Mouse (Mus musculus): ENCODE measurements around the gene Prx.
"Not testable (repeated sequence)": the region's sequence is repeated elsewhere in the genome, so short reads cannot be mapped to it uniquely, and the experiment has no call there.

The Prx gene

GRCm38 (mm10) chr7:27486102-27486769, 12.9 kb upstream of the Prx start:
- peak; percentile 31 to 49 for DNase-seq

- DNase-seq: peak; percentile 100
Measured at GRCm38 (mm10) chr7:27486770-27487697, 12.1 kb upstream of the Prx start, which contains the start of gene Sertad1. Gene Sertad1, plus strand, starts transcription at chr7:27486910.

GRCm38 (mm10) chr7:27487740-27488268, 11.3 kb upstream of the Prx start:
- DNase-seq: peak; percentile 31 to 55

- DNase-seq: no peak
Measured at GRCm38 (mm10) chr7:27489270-27489869, 9.8 kb upstream of the Prx start.

- DNase-seq: no peak
Measured at GRCm38 (mm10) chr7:27490227-27490542, 8.9 kb upstream of the Prx start.

GRCm38 (mm10) chr7:27490543-27491329, 8.4 kb upstream of the Prx start:
- DNase-seq: peak; percentile 88 to 92

GRCm38 (mm10) chr7:27491856-27492255, 7.3 kb upstream of the Prx start:
- DNase-seq: no peak

GRCm38 (mm10) chr7:27493022-27493421, 6.1 kb upstream of the Prx start:
- DNase-seq: no peak

GRCm38 (mm10) chr7:27493450-27493849, 5.7 kb upstream of the Prx start:
- no peak for DNase-seq

GRCm38 (mm10) chr7:27494659-27495367, 4.3 kb upstream of the Prx start:
- DNase-seq: not testable (repeated sequence)

- no peak for DNase-seq
Measured at GRCm38 (mm10) chr7:27501620-27502019, 2.5 kb downstream of the Prx start.

GRCm38 (mm10) chr7:27506765-27507370, 7.7 kb downstream of the Prx start:
- no peak for DNase-seq

- peak; percentile 96 to 98 for DNase-seq
Measured at GRCm38 (mm10) chr7:27507711-27508647, 8.9 kb downstream of the Prx start.

GRCm38 (mm10) chr7:27508648-27509005, 9.5 kb downstream of the Prx start:
- DNase-seq: peak; percentile 65 to 68

GRCm38 (mm10) chr7:27510809-27511208, 11.7 kb downstream of the Prx start:
- DNase-seq: no peak

GRCm38 (mm10) chr7:27514961-27515360, 15.8 kb downstream of the Prx start:
- no peak for DNase-seq

GRCm38 (mm10) chr7:27518314-27518713, 19.2 kb downstream of the Prx start:
- DNase-seq: no peak

GRCm38 (mm10) chr7:27520104-27520503, 21.0 kb downstream of the Prx start:
- DNase-seq: no peak

GRCm38 (mm10) chr7:27520599-27520998, 21.5 kb downstream of the Prx start:
- no peak for DNase-seq

GRCm38 (mm10) chr7:27522967-27523366, 23.8 kb downstream of the Prx start, which contains the start of gene Hipk4:
Gene Hipk4, plus strand, starts transcription at chr7:27523267.
- no peak for DNase-seq
